Mouse (Mus musculus): Measurements from ENCODE around the gene Pbx4. TPM values are rescaled to one million over a fixed set of nuclear protein-coding genes. Genes with fewer than 3 reads are reported as not detected.

Pbx4 gene
- polyA plus RNA-seq, 1 experiment from 2014 or later = 7.7 TPM

DNA sequence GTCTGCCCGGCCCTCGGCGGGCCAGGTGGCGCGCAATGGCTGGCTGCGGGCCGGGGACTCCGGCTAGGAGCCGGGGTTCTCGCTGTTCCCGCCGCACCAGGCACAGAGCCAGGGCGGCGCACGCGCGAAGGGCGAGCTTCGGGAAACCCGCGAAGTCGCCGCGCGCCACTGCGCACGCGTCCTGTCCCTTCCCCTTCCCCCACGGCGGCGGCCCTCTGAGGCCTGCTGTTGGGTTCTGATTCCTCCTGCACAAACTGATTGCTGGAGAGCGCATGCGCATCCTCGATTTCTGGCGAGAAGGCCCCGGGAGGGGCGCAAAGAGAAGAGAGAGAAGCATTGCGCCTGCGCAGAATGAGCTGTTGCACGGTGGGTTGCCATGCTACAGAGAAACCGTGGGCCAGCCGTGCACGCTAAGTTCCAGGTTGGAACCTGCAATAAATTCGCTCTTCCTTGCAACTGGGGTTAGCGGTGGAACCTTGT lies 70.8 kb downstream of the Pbx4 start:
- ATAC-seq (replicated peaks; ENCODE audit: low FRiP score, low read depth) (peak; percentile 77), DNase-seq (ENCODE audit: low spot score) (peak; percentile 100)
- H3K36me3 ChIP-seq (ENCODE audit: insufficient read depth, low read length) = peaks cover 6% of the 10 kb centered on the region; the same call in 1 of the 2 replicates
- H3K4me2 ChIP-seq (ENCODE audit: low read length) = peak overlapping the region; percentile 84
- H3K9me3 ChIP-seq (replicated peaks; ENCODE audit: low read length) = no peaks in the 10 kb centered on the region
- peaks cover 5% of the 10 kb centered on the region; the same call in 1 of the 2 replicates for H3K4me1 ChIP-seq (replicated peaks; ENCODE audit: insufficient read depth, low read length)
- H3K4me3 ChIP-seq (replicated peaks; ENCODE audit: low read depth, low read length) = peak overlapping the region; percentile 55
- TF ChIP-seq CTCF (IDR thresholded peaks at IDR 0.05; ENCODE audit: low read depth) = no peak
- WGBS = 0% methylated on average over 42 of the region's 45 CpGs
- peak overlapping the region; percentile 66 for H3K9ac ChIP-seq (ENCODE audit: low read depth, low read length)
- no peaks in the 10 kb centered on the region for H3K27me3 ChIP-seq (ENCODE audit: insufficient read depth, low read length)
- peak overlapping the region; percentile 85 for H3K27ac ChIP-seq

- no peak for ATAC-seq (replicated peaks; ENCODE audit: low FRiP score, low read depth)
- Histone ChIP-seq H3K4me1 (replicated peaks; ENCODE audit: insufficient read depth, low read length) (peaks cover 5% of the 10 kb centered on the region; the same call in 1 of the 2 replicates), H3K4me3 (replicated peaks; ENCODE audit: low read depth, low read length) (no peak overlapping the region), H3K9me3 (replicated peaks; ENCODE audit: low read length) (no peaks in the 10 kb centered on the region), H3K27ac (no peak overlapping the region), H3K36me3 (ENCODE audit: insufficient read depth, low read length) (peaks cover 13% of the 10 kb centered on the region; the same call in 1 of the 2 replicates), H3K4me2 (ENCODE audit: low read length) (no peak overlapping the region), H3K27me3 (ENCODE audit: insufficient read depth, low read length) (no peaks in the 10 kb centered on the region), H3K9ac (ENCODE audit: low read depth, low read length) (no peak overlapping the region)
- DNase-seq (ENCODE audit: low spot score) = no peak
- TF ChIP-seq CTCF (IDR thresholded peaks at IDR 0.05; ENCODE audit: low read depth) = no peak
- 76% methylated on average over 8 of the region's 8 CpGs for WGBS
Observed at GRCm38 (mm10) chr8:69904096-69904495, 71.8 kb downstream of the Pbx4 start.

DNA sequence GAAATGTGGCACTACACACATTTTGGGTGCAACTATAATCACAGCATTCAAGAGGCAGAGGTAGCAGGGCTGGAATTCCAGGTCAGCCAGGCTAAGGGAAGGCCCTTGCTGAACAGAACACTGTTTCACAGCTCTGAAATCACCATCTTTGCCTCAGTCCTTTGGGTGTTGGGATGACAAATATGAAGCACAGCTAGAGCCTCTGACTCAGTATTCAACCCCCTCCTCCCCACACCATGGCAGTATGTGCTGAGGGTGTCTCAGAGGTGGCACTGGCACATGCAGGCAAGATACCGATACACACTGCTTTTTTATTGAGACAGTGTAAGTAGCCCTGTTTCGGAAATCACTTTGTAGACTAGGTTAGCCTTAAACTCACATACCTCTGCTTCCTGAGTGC lies 74.0 kb downstream of the Pbx4 start:
- 86% methylated on average over 2 of the region's 2 CpGs for WGBS
- DNase-seq (ENCODE audit: low spot score) (no peak), ATAC-seq (replicated peaks; ENCODE audit: low FRiP score, low read depth) (no peak)
- no peak overlapping the region for H3K4me2 ChIP-seq (ENCODE audit: low read length)
- H3K9me3 ChIP-seq (replicated peaks; ENCODE audit: low read length) = no peaks in the 10 kb centered on the region
- peaks cover 5% of the 10 kb centered on the region; the same call in 1 of the 2 replicates for H3K4me1 ChIP-seq (replicated peaks; ENCODE audit: insufficient read depth, low read length)
- H3K9ac ChIP-seq (ENCODE audit: low read depth, low read length) = no peak overlapping the region
- no peaks in the 10 kb centered on the region for H3K27me3 ChIP-seq (ENCODE audit: insufficient read depth, low read length)
- H3K36me3 ChIP-seq (ENCODE audit: insufficient read depth, low read length) = peaks cover 33% of the 10 kb centered on the region
- H3K27ac ChIP-seq = no peak overlapping the region
- no peak for TF ChIP-seq CTCF (IDR thresholded peaks at IDR 0.05; ENCODE audit: low read depth)
- H3K4me3 ChIP-seq (replicated peaks; ENCODE audit: low read depth, low read length) = no peak overlapping the region

- no peak for ATAC-seq (replicated peaks; ENCODE audit: low FRiP score, low read depth)
- H3K4me2 ChIP-seq (ENCODE audit: low read length) = no peak overlapping the region
- H3K9me3 ChIP-seq (replicated peaks; ENCODE audit: low read length) = no peaks in the 10 kb centered on the region
- 82% methylated on average over 2 of the region's 2 CpGs for WGBS
- no peaks in the 10 kb centered on the region for H3K27me3 ChIP-seq (ENCODE audit: insufficient read depth, low read length)
- no peak overlapping the region for H3K4me3 ChIP-seq (replicated peaks; ENCODE audit: low read depth, low read length)
- H3K36me3 ChIP-seq (ENCODE audit: insufficient read depth, low read length) = peaks cover 38% of the 10 kb centered on the region
- TF ChIP-seq CTCF (IDR thresholded peaks at IDR 0.05; ENCODE audit: low read depth) = no peak
- H3K4me1 ChIP-seq (replicated peaks; ENCODE audit: insufficient read depth, low read length) = peaks cover under 1% of the 10 kb centered on the region; the same call in 1 of the 2 replicates
- no peak overlapping the region for H3K27ac ChIP-seq
- H3K9ac ChIP-seq (ENCODE audit: low read depth, low read length) = no peak overlapping the region
- DNase-seq (ENCODE audit: low spot score) = no peak
Observed at GRCm38 (mm10) chr8:69907106-69907505, 74.8 kb downstream of the Pbx4 start.

GRCm38 (mm10) chr8:69911917-69912316 lies 79.6 kb downstream of the Pbx4 start:
- WGBS = 89% methylated on average over 13 of the region's 13 CpGs
- H3K4me1 ChIP-seq (replicated peaks; ENCODE audit: insufficient read depth, low read length) = no peaks in the 10 kb centered on the region
- DNase-seq (ENCODE audit: low spot score) (no peak), ATAC-seq (replicated peaks; ENCODE audit: low FRiP score, low read depth) (no peak)
- H3K4me3 ChIP-seq (replicated peaks; ENCODE audit: low read depth, low read length) = no peak overlapping the region
- TF ChIP-seq CTCF (IDR thresholded peaks at IDR 0.05; ENCODE audit: low read depth) = no peak
- no peak overlapping the region for H3K9ac ChIP-seq (ENCODE audit: low read depth, low read length)
- peaks cover 81% of the 10 kb centered on the region for H3K36me3 ChIP-seq (ENCODE audit: insufficient read depth, low read length)
- no peak overlapping the region for H3K27ac ChIP-seq
- H3K9me3 ChIP-seq (replicated peaks; ENCODE audit: low read length) = no peaks in the 10 kb centered on the region
- no peaks in the 10 kb centered on the region for H3K27me3 ChIP-seq (ENCODE audit: insufficient read depth, low read length)
- no peak overlapping the region for H3K4me2 ChIP-seq (ENCODE audit: low read length)

GRCm38 (mm10) chr8:69912478-69913074 lies 80.3 kb downstream of the Pbx4 start:
- no peak for TF ChIP-seq CTCF (IDR thresholded peaks at IDR 0.05; ENCODE audit: low read depth)
- no peak overlapping the region for H3K27ac ChIP-seq
- no peak overlapping the region for H3K4me3 ChIP-seq (replicated peaks; ENCODE audit: low read depth, low read length)
- WGBS = 87% methylated on average over 12 of the region's 12 CpGs
- DNase-seq (ENCODE audit: low spot score) (no peak), ATAC-seq (replicated peaks; ENCODE audit: low FRiP score, low read depth) (no peak)
- H3K9me3 ChIP-seq (replicated peaks; ENCODE audit: low read length) = no peaks in the 10 kb centered on the region
- peaks cover 87% of the 10 kb centered on the region for H3K36me3 ChIP-seq (ENCODE audit: insufficient read depth, low read length)
- no peak overlapping the region for H3K9ac ChIP-seq (ENCODE audit: low read depth, low read length)
- H3K4me2 ChIP-seq (ENCODE audit: low read length) = no peak overlapping the region
- no peaks in the 10 kb centered on the region for H3K27me3 ChIP-seq (ENCODE audit: insufficient read depth, low read length)
- H3K4me1 ChIP-seq (replicated peaks; ENCODE audit: insufficient read depth, low read length) = no peaks in the 10 kb centered on the region
